Mouse (Mus musculus): Measurements from ENCODE around the gene Snd1.

DNA sequence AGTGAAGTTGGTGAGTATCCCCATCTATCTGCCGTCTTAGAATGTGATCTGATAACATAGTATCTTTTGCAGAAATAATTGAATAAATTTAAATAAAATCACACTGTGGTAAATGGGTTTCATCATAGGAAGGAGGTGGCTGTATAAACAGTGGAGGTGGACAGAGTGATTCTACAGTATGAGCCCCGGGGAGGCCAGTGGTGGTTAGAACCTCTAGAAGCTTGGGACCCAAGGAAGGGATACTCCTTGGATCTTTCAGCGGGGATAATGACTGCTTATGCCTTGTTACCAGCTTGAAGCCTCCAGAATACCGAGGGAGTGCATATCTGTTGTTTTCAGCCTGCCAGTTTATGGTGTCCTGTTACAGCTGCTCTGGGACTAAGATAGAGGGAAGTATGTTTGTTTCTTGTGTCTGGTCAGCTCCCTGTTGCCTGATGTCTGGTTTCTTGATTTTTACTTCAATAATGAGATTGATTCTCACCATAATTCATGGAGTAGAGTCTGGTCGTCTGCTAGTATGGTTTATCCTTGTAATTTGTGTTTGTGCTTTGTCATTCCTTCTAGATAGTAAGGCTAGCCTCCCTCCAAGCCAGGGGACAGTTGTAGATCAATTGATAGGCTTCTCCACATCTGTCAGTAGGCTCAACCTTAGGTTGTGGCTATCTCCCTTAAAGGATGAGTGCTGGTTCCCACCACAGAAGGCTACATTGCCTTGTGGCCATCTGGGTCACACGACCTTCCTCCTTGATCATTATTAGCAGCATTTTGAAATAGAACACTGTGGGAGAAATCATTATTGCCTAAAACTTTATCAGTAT lies 160.8 kb downstream of the Snd1 start:
- TF ChIP-seq CTCF (conservative IDR thresholded peaks at IDR 0.05; ENCODE audit: low read length) (no peak), POU5F1 (IDR thresholded peaks at IDR 0.05; ENCODE audit: borderline replicate concordance, low read length) (no peak)

All from E14TG2a.4 (cell line).